Mouse (Mus musculus) stomach, postnatal 0 days (tissue): ENCODE measurements around the gene Bicd2.

Experiments
- CTCF ChIP-seq: IDR thresholded peaks from 2 replicates; pipeline ENCODE4 v1.5.1; 2016; ENCODE audit warnings: antibody characterized with exemption, low read depth, mild to moderate bottlenecking, moderate library complexity
- EP300 ChIP-seq: optimal IDR thresholded peaks from 2 replicates; pipeline ENCODE3; 2016; ENCODE audit warnings: antibody characterized with exemption

DNA sequence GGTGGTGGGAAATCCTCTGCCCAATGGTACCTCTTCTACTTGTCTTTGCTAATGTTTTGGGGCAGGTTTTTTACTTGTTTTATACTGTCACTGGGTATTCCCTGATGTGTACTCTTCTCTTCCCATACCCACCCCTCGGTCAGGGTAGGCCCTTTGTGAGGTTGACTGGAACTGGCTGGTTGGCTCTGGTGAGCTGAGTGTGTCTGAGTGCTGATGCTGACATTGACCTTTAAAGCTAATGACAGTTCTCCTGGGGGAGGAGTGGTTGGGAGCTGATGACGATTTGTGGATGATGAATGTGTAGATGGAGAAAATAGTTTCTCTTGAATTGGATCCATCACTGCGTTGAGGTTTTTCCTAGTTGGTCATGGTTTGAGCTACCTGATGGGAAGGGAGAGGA is 85.4 kb downstream of the Bicd2 start:
- TF ChIP-seq CTCF (no peak), EP300 (no peak)
